Mouse (Mus musculus): Measurements from ENCODE around the gene Filip1. TPM values are rescaled to one million over a fixed set of nuclear protein-coding genes. Genes with fewer than 3 reads are reported as not detected.
"Not testable (repeated sequence)": the region's sequence is repeated elsewhere in the genome, so short reads cannot be mapped to it uniquely, and the experiment has no call there.

The Filip1 gene
- polyA plus RNA-seq (2016; fragmentation: Nextera tagmentation; extraction: Ambion mirVana) = 26.5 and 28.0 TPM in 2 replicates

DNA sequence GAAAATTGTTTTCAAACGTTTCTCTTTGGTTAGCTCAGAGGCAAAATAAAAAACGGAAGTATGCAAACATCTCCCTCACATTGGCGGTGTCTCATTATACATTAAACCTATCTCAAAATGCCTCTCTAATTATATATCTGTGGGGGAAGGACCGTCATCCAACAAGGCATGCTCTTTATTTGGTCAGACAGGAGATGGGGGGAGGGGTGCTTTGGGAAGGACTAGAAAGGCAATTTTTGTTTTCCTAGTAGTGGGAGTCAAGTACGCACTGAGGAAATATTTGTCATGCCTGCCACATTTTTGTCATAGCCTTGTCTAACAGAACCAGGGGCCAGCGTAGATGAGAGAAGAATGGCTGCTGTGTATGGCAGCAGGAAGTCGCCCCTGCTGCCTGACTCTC is at the start of gene Filip1:
Gene Filip1, minus strand, starts transcription at position 101 of the 400 bp plus-strand sequence.
- no peaks in the 10 kb centered on the region for H3K36me3 ChIP-seq

GRCm38 (mm10) chr9:80057690-80058089 is 45.0 kb upstream of the Filip1 start:
- H3K4me1 ChIP-seq (replicated peaks) = no peaks in the 10 kb centered on the region
- no peaks in the 10 kb centered on the region for H3K36me3 ChIP-seq
- WGBS = 52% methylated on average over 2 of the region's 2 CpGs
- no peak overlapping the region for H3K4me3 ChIP-seq
- H3K27ac ChIP-seq (ENCODE audit: poor library complexity, severe bottlenecking) = no peak overlapping the region
- H3K4me2 ChIP-seq = no peak overlapping the region
- no peaks in the 10 kb centered on the region for H3K27me3 ChIP-seq (replicated peaks)
- ATAC-seq (ENCODE audit: insufficient number of reproducible peaks, low FRiP score) = no peak
- H3K9ac ChIP-seq = no peak overlapping the region
- H3K9me3 ChIP-seq (replicated peaks) = peaks cover 3% of the 10 kb centered on the region

More for the DNA sequence above, at the start of gene Filip1:
- Histone ChIP-seq H3K9ac (no peak within 1 kb of the TSS), H3K4me1 (replicated peaks) (0 out of 2 replicates have a peak, but pooled peaks cover 3% of the 10 kb centered on the region), H3K27ac (ENCODE audit: poor library complexity, severe bottlenecking) (no peak within 1 kb of the TSS), H3K4me3 (no peak within 1 kb of the TSS), H3K4me2 (no peak within 1 kb of the TSS), H3K27me3 (replicated peaks) (no peaks in the 10 kb centered on the region), H3K9me3 (replicated peaks) (peaks cover 4% of the 10 kb centered on the region)
- 47% methylated on average over 7 of the region's 7 CpGs for WGBS
- no peak for ATAC-seq (ENCODE audit: insufficient number of reproducible peaks, low FRiP score)

- ATAC-seq (ENCODE audit: insufficient number of reproducible peaks, low FRiP score) = no peak
- Histone ChIP-seq H3K4me1 (replicated peaks) (no peaks in the 10 kb centered on the region), H3K4me3 (no peak overlapping the region), H3K27me3 (replicated peaks) (no peaks in the 10 kb centered on the region), H3K9me3 (replicated peaks) (peaks cover 3% of the 10 kb centered on the region), H3K27ac (ENCODE audit: poor library complexity, severe bottlenecking) (no peak overlapping the region), H3K36me3 (no peaks in the 10 kb centered on the region), H3K4me2 (no peak overlapping the region), H3K9ac (no peak overlapping the region)
- WGBS = 71% methylated on average over 5 of the region's 5 CpGs
Measured at GRCm38 (mm10) chr9:80052951-80053350, 40.3 kb upstream of the Filip1 start.

- not testable (repeated sequence) for H3K9me3 ChIP-seq (replicated peaks); H3K4me1 ChIP-seq (replicated peaks); H3K27ac ChIP-seq (ENCODE audit: poor library complexity, severe bottlenecking); H3K9ac ChIP-seq; H3K4me2 ChIP-seq; ATAC-seq (ENCODE audit: insufficient number of reproducible peaks, low FRiP score); H3K27me3 ChIP-seq (replicated peaks); H3K36me3 ChIP-seq; H3K4me3 ChIP-seq
- 64% methylated on average over 5 of the region's 5 CpGs for WGBS
Measured at GRCm38 (mm10) chr9:80049271-80049670, 36.6 kb upstream of the Filip1 start.

- H3K36me3 ChIP-seq; H3K27me3 ChIP-seq (replicated peaks); H3K4me3 ChIP-seq; ATAC-seq (ENCODE audit: insufficient number of reproducible peaks, low FRiP score); H3K27ac ChIP-seq (ENCODE audit: poor library complexity, severe bottlenecking); H3K4me1 ChIP-seq (replicated peaks); H3K9ac ChIP-seq; H3K4me2 ChIP-seq; H3K9me3 ChIP-seq (replicated peaks): not testable (repeated sequence)
- 78% methylated on average over 4 of the region's 4 CpGs for WGBS
Measured at GRCm38 (mm10) chr9:80044301-80044700, 31.6 kb upstream of the Filip1 start.

DNA sequence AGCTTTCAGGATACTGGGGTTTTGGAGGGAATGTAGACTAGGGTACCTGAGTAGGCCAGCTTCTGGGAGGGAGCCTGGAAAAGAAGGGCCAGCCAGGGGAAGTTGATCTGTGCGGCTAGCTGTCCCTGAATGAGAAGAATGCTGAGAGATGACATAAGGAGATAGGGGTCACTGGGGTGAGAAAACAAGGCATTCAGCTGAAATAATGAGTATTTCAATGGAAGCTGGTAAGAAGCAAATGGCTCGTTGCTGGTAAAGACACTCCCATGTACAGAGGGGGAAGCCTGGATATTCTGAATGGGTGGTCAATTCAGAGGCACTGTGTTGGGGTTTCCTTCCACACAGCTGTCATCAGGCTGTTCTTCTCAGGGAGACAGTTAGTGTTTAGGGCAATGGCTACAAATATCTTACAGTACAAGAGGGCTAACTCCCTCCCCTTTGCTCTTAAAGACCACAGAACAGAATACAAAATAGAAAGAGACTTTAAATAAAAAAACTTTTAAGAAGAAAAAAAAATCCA is 26.7 kb upstream of the Filip1 start:
- Histone ChIP-seq H3K4me2 (no peak overlapping the region), H3K9ac (no peak overlapping the region), H3K36me3 (no peaks in the 10 kb centered on the region), H3K4me1 (replicated peaks) (peaks cover 13% of the 10 kb centered on the region), H3K4me3 (no peak overlapping the region), H3K9me3 (replicated peaks) (0 out of 2 replicates have a peak, but pooled peaks cover 3% of the 10 kb centered on the region), H3K27ac (ENCODE audit: poor library complexity, severe bottlenecking) (no peak overlapping the region), H3K27me3 (replicated peaks) (no peaks in the 10 kb centered on the region)
- no peak for ATAC-seq (ENCODE audit: insufficient number of reproducible peaks, low FRiP score)
- WGBS = 46% methylated on average over 2 of the region's 2 CpGs

DNA sequence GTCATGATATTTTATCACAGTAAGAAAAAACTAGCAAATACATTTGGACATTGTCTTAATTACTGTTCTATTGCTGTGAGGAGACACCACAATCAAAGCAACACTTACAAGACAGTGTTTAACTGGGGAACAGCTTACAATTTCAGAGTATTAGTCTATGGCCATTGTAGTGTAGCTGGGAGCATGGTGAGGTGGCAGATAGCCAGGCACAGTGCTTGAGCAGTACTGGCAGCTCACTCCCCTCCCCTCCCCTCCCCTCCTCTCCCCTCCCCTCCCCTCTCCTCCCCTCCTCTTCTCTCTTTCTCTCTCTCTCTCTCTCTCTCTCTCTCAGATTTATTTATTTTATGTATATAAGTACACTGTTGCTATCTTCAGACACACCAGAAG is 25.3 kb upstream of the Filip1 start:
- H3K9ac ChIP-seq = no peak overlapping the region
- peaks cover 13% of the 10 kb centered on the region for H3K4me1 ChIP-seq (replicated peaks)
- H3K27me3 ChIP-seq (replicated peaks) = no peaks in the 10 kb centered on the region
- H3K9me3 ChIP-seq (replicated peaks) = 0 out of 2 replicates have a peak, but pooled peaks cover 3% of the 10 kb centered on the region
- no peak overlapping the region for H3K4me3 ChIP-seq
- no peaks in the 10 kb centered on the region for H3K36me3 ChIP-seq
- no peak overlapping the region for H3K27ac ChIP-seq (ENCODE audit: poor library complexity, severe bottlenecking)
- no peak overlapping the region for H3K4me2 ChIP-seq
- no peak for ATAC-seq (ENCODE audit: insufficient number of reproducible peaks, low FRiP score)

GRCm38 (mm10) chr9:80037262-80037996 is 24.8 kb upstream of the Filip1 start:
- H3K9me3 ChIP-seq (replicated peaks) = 0 out of 2 replicates have a peak, but pooled peaks cover 3% of the 10 kb centered on the region
- H3K36me3 ChIP-seq = no peaks in the 10 kb centered on the region
- 83% methylated on average over 13 of the region's 13 CpGs for WGBS
- H3K9ac ChIP-seq = no peak overlapping the region
- ATAC-seq (ENCODE audit: insufficient number of reproducible peaks, low FRiP score) = no peak
- H3K27ac ChIP-seq (ENCODE audit: poor library complexity, severe bottlenecking) = peak overlapping the region; percentile 65; the same call in 1 of the 2 replicates
- no peak overlapping the region for H3K4me3 ChIP-seq
- no peaks in the 10 kb centered on the region for H3K27me3 ChIP-seq (replicated peaks)
- H3K4me2 ChIP-seq = no peak overlapping the region
- H3K4me1 ChIP-seq (replicated peaks) = peaks cover 13% of the 10 kb centered on the region

- 36% methylated on average over 6 of the region's 6 CpGs for WGBS
- no peak overlapping the region for H3K4me2 ChIP-seq
- H3K27ac ChIP-seq (ENCODE audit: poor library complexity, severe bottlenecking) = peak overlapping the region; percentile 64
Measured at GRCm38 (mm10) chr9:80026581-80027021, 13.9 kb upstream of the Filip1 start.

GRCm38 (mm10) chr9:80026017-80026416 is 13.4 kb upstream of the Filip1 start:
- Histone ChIP-seq H3K27me3 (replicated peaks) (no peaks in the 10 kb centered on the region), H3K36me3 (no peaks in the 10 kb centered on the region), H3K9ac (no peak overlapping the region), H3K4me1 (replicated peaks) (peaks cover 16% of the 10 kb centered on the region), H3K4me2 (no peak overlapping the region), H3K27ac (ENCODE audit: poor library complexity, severe bottlenecking) (no peak overlapping the region), H3K4me3 (no peak overlapping the region), H3K9me3 (replicated peaks) (no peaks in the 10 kb centered on the region)
- 1% methylated on average over 2 of the region's 2 CpGs for WGBS
- peak; percentile 65; the same call in 1 of the 2 replicates for ATAC-seq (ENCODE audit: insufficient number of reproducible peaks, low FRiP score)

More at GRCm38 (mm10) chr9:80026581-80027021, 13.9 kb upstream of the Filip1 start:
- no peaks in the 10 kb centered on the region for H3K27me3 ChIP-seq (replicated peaks)
- H3K36me3 ChIP-seq = no peaks in the 10 kb centered on the region
- no peak overlapping the region for H3K9ac ChIP-seq
- peaks cover 16% of the 10 kb centered on the region for H3K4me1 ChIP-seq (replicated peaks)
- H3K4me3 ChIP-seq = no peak overlapping the region
- peak; percentile 68; the same call in 1 of the 2 replicates for ATAC-seq (ENCODE audit: insufficient number of reproducible peaks, low FRiP score)
- 0 out of 2 replicates have a peak, but pooled peaks cover 2% of the 10 kb centered on the region for H3K9me3 ChIP-seq (replicated peaks)

- H3K27ac ChIP-seq (ENCODE audit: poor library complexity, severe bottlenecking); H3K4me2 ChIP-seq; H3K36me3 ChIP-seq; H3K4me3 ChIP-seq; H3K9ac ChIP-seq; H3K27me3 ChIP-seq (replicated peaks); H3K9me3 ChIP-seq (replicated peaks); ATAC-seq (ENCODE audit: insufficient number of reproducible peaks, low FRiP score): not testable (repeated sequence)
- 85% methylated on average over 5 of the region's 5 CpGs for WGBS
- peaks cover 16% of the 10 kb centered on the region for H3K4me1 ChIP-seq (replicated peaks)
Measured at GRCm38 (mm10) chr9:80025347-80025746, 12.7 kb upstream of the Filip1 start.

Measured in heart, embryonic 12.5 days (tissue).